Mouse (Mus musculus) heart, embryonic 11.5 days (tissue): Measurements from ENCODE around the gene Ehd4. TPM values are rescaled to one million over a fixed set of nuclear protein-coding genes. Genes with fewer than 3 reads are reported as not detected.

ENCODE experiments used
- ATAC-seq: fragments of 200-750 bp; cut with Nextera tagmentation; replicated peaks from 2 replicates; pipeline ENCODE4 v1.8.0; 2017; ENCODE audit warnings: moderate library complexity; ENCODE audit not compliant: insufficient number of reproducible peaks, low FRiP score, low TSS enrichment
- H3K27ac ChIP-seq: fragments of 300-500 bp; sonication (generic); 2 replicates; pipeline ENCODE4 v1.5.1; 2014; ENCODE audit warnings: mild to moderate bottlenecking, low read depth, low read length
- H3K27me3 ChIP-seq: fragments of 300-500 bp; sonication (generic); 2 replicates; pipeline ENCODE4 v1.6.1; 2014; ENCODE audit warnings: mild to moderate bottlenecking, low read length, mixed read lengths; ENCODE audit not compliant: control insufficient read depth, insufficient read depth
- H3K36me3 ChIP-seq: fragments of 300-500 bp; sonication (generic); 2 replicates; pipeline ENCODE4 v1.6.1; 2014; ENCODE audit warnings: mild to moderate bottlenecking, low read length, moderate library complexity, mixed read lengths; ENCODE audit not compliant: control insufficient read depth, insufficient read depth
- H3K4me1 ChIP-seq: fragments of 300-500 bp; sonication (generic); 2 replicates; pipeline ENCODE4 v1.6.1; 2014; ENCODE audit warnings: low read length; ENCODE audit not compliant: control insufficient read depth, insufficient read depth
- H3K4me2 ChIP-seq: fragments of 300-500 bp; sonication (generic); 2 replicates; pipeline ENCODE4 v1.6.1; 2014; ENCODE audit warnings: mild to moderate bottlenecking, moderate library complexity
- H3K4me3 ChIP-seq: fragments of 300-500 bp; sonication (generic); 2 replicates; pipeline ENCODE4 v1.5.1; 2014; ENCODE audit warnings: low read depth, low read length
- H3K9ac ChIP-seq: fragments of 300-500 bp; sonication (generic); 2 replicates; pipeline ENCODE4 v1.6.1; 2014; ENCODE audit warnings: mild to moderate bottlenecking, low read depth, low read length, moderate library complexity
- H3K9me3 ChIP-seq: fragments of 300-500 bp; sonication (generic); replicated peaks from 2 replicates; pipeline ENCODE4 v1.6.1; 2016; ENCODE audit warnings: low read length; ENCODE audit not compliant: control insufficient read depth
- WGBS: fragments of 180-500 bp; shearing (Covaris S2); extraction: QIAGEN DNeasy Blood & Tissue Kit; methylation state at CpG from one replicate; pipeline ENCODE4 v1.1.7; 2014; ENCODE audit not compliant: insufficient replicate concordance; 5-methylcytosine and 5-hydroxymethylcytosine counted together
- polyA plus RNA-seq: library from polyadenylated mRNA; unstranded; fragments of >200 nt; fragmentation: Nextera tagmentation; extraction: Ambion mirVana; gene quantifications from 2 replicates; pipeline ENCODE4 v1.2.1, GENCODE M21; 2014

Ehd4 gene
- polyA plus RNA-seq, 1 experiment from 2014 or later, result 113 TPM

DNA sequence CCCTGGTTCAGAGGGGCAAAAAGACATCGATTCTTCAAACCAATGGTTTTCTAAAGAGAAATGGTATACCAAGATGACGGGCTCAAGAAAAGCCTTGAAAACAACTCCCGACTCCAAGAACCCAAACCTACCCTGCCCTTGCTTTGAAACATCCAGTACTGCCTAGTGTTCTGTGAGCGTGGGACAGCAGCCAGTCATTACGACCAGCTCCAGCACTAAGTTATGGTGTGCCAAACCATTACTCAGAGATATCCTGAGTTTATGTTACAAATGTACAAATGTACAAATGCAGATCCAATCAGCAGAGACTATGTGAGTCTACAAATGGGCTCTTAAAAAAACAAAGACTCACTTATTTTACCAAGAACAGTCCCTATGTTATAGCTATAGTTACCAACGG is 40.9 kb downstream of the Ehd4 start:
- Histone ChIP-seq H3K4me1 (peaks cover 40% of the 10 kb centered on the region), H3K9ac (no peak overlapping the region), H3K36me3 (peaks cover 2% of the 10 kb centered on the region; the same call in 1 of the 2 replicates), H3K27ac (no peak overlapping the region), H3K27me3 (no peaks in the 10 kb centered on the region), H3K4me3 (no peak overlapping the region), H3K9me3 (no peaks in the 10 kb centered on the region), H3K4me2 (no peak overlapping the region)
- WGBS, result 88% methylated on average over 6 of the region's 6 CpGs
- no peak for ATAC-seq

DNA sequence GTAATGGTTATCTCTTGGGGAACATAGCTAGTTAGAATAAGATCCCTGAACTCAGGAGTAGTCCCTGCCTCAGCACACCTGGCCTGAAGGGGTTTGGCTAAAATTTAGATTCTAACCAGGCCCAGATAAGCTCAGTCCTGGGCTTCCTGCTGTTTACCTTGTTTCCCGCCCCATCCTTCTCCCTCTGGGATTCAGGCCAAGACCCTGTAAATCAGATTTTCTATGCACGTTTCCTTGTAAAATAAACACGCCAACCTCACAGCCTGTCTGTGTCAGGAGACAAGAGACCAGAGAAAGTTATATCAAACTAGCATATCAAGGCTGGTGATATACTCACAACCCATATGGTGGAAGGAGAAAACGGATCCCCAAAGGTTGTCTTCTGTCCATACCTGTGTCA is 42.8 kb downstream of the Ehd4 start:
- H3K4me2 ChIP-seq, result no peak overlapping the region
- H3K4me3 ChIP-seq, result no peak overlapping the region
- no peak overlapping the region for H3K9ac ChIP-seq
- H3K36me3 ChIP-seq, result peaks cover 2% of the 10 kb centered on the region; the same call in 1 of the 2 replicates
- WGBS, result 54% methylated on average over 4 of the region's 4 CpGs
- ATAC-seq, result no peak
- H3K9me3 ChIP-seq, result no peaks in the 10 kb centered on the region
- peaks cover 43% of the 10 kb centered on the region for H3K4me1 ChIP-seq
- no peaks in the 10 kb centered on the region for H3K27me3 ChIP-seq
- no peak overlapping the region; the same call in 1 of the 2 replicates for H3K27ac ChIP-seq

DNA sequence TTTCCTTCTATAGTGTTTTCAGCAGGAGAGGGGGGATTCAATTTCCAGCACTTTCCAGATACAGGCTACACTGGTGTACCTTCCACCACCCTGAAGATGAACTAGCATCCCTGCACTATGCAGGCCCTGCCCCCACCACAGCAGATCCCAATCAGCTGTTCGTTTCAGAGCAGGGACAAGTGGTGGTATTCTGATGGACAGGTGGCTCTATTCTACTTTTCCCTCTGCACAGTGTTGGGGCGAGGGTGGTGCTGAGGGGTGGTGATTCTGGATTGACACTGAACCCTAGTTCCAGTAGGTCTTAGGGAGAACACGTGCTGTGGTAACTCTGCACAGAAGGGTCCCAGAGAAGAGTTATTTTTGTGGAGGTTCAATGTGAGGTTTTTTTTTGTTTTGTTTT is 43.2 kb downstream of the Ehd4 start:
- Histone ChIP-seq H3K4me1 (peaks cover 47% of the 10 kb centered on the region), H3K9ac (no peak overlapping the region), H3K4me2 (no peak overlapping the region), H3K27me3 (no peaks in the 10 kb centered on the region), H3K36me3 (peaks cover 2% of the 10 kb centered on the region; the same call in 1 of the 2 replicates), H3K27ac (peak overlapping the region; percentile 22; the same call in 1 of the 2 replicates), H3K9me3 (no peaks in the 10 kb centered on the region), H3K4me3 (no peak overlapping the region)
- 47% methylated on average over 3 of the region's 3 CpGs for WGBS
- no peak for ATAC-seq

DNA sequence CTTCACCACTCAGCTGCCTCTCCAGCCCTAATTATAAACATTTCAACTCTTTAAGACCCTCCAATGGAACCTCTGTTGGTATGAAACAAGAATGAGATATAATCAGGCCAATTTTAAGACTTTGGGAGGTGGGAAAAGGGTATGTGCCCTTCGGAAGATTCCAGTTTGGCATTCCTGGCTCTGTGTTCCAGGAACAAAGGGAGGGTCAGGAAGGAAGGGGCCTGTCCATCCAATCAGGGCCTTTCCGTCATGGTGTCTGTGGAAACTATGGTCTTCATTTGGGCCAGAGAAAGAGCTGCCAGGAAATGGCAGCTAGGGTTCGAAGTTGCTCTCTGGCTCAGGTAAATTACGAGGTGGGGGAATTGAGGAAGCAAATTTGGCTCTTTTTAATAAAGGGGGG is 46.3 kb downstream of the Ehd4 start:
- Histone ChIP-seq H3K27me3 (no peaks in the 10 kb centered on the region), H3K9ac (no peak overlapping the region), H3K27ac (0 out of 2 replicates have a peak overlapping the region, but pooled peaks have one; percentile 13), H3K4me2 (no peak overlapping the region), H3K4me1 (peaks cover 40% of the 10 kb centered on the region), H3K4me3 (no peak overlapping the region), H3K36me3 (no peaks in the 10 kb centered on the region), H3K9me3 (no peaks in the 10 kb centered on the region)
- no peak for ATAC-seq
- 83% methylated on average over 4 of the region's 4 CpGs for WGBS

DNA sequence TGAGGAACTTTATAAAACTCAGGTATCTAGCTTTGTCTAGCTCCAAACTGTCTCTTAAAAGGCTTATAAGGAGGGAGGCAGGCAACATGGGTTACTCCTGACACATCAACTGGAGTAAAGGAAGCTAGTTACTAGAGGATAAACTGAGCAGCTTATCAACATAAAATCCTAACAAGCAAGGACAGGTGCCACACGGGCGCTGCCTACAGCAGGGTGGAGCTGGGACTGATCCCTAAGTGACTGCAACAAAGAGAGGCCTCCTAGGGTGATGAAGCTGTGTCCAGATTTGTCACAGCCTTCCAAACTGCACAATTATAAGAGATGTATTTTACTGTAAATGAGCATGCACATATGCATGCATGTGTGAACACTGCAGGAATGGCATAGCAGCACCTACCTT is 47.0 kb downstream of the Ehd4 start:
- 80% methylated on average over 2 of the region's 2 CpGs for WGBS
- H3K27ac ChIP-seq, result no peak overlapping the region

DNA sequence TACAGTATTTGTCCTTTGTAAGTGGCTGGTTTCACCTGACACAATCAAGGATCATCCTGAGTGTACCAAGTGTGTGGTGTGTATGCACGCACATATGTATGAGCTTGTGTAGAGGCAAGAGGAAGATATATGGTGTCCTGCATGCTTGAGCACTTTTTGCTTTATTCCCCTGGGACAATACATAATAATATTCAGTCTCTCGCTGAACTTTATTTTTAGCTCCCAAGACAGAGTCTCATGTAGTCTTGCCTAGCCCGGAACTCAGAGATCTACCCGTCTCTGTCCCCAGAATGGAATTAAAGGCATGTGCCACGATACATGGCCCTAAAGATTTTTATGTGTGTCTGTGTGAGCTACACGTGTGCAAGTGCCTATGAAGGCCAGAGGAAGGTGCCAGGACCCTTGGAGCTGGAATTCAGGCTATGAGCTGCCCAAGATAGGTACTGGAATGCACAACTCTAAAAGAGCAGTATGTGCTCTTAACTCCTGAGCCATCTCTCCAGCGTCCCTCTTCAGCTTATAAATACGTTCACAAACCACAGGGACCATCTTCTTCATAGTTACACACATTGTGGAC is 47.9 kb downstream of the Ehd4 start:
- Histone ChIP-seq H3K4me2 (no peak overlapping the region), H3K4me3 (no peak overlapping the region), H3K4me1 (peaks cover 40% of the 10 kb centered on the region), H3K27ac (peak overlapping the region; percentile 36), H3K9ac (peak overlapping the region; percentile 8; the same call in 1 of the 2 replicates), H3K36me3 (no peaks in the 10 kb centered on the region), H3K9me3 (no peaks in the 10 kb centered on the region), H3K27me3 (no peaks in the 10 kb centered on the region)
- ATAC-seq, result no peak
- 56% methylated on average over 8 of the region's 8 CpGs for WGBS

More for the DNA sequence above, 47.0 kb downstream of the Ehd4 start:
- Histone ChIP-seq H3K4me3 (no peak overlapping the region), H3K27me3 (no peaks in the 10 kb centered on the region), H3K9ac (no peak overlapping the region), H3K4me2 (no peak overlapping the region), H3K4me1 (peaks cover 46% of the 10 kb centered on the region), H3K36me3 (no peaks in the 10 kb centered on the region), H3K9me3 (no peaks in the 10 kb centered on the region)
- ATAC-seq, result no peak

DNA sequence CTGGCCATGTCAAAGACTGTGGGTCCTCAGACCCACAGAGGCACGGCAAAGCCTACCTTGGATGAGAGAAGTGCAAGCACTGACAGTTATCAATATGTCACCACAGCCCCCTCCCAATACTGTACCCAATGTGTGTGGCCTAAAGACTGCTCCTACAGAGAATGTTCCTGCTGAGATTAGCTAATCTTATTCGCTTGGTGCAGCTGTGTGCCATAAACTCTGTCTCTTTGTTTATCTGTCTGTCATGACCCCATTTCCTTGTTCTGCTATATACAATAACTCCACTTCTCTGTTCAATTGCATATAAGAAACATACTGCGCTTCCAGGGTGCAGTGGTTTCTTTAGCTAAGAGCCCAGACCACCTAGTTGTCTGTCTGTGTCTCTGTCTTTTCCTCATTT is 48.5 kb downstream of the Ehd4 start:
- H3K4me2 ChIP-seq, result no peak overlapping the region
- no peaks in the 10 kb centered on the region for H3K27me3 ChIP-seq
- no peaks in the 10 kb centered on the region for H3K9me3 ChIP-seq
- 50% methylated on average over 3 of the region's 3 CpGs for WGBS
- H3K4me3 ChIP-seq, result no peak overlapping the region
- H3K4me1 ChIP-seq, result peaks cover 35% of the 10 kb centered on the region
- H3K36me3 ChIP-seq, result no peaks in the 10 kb centered on the region
- H3K27ac ChIP-seq, result peak overlapping the region; percentile 36
- no peak overlapping the region for H3K9ac ChIP-seq
- no peak for ATAC-seq

DNA sequence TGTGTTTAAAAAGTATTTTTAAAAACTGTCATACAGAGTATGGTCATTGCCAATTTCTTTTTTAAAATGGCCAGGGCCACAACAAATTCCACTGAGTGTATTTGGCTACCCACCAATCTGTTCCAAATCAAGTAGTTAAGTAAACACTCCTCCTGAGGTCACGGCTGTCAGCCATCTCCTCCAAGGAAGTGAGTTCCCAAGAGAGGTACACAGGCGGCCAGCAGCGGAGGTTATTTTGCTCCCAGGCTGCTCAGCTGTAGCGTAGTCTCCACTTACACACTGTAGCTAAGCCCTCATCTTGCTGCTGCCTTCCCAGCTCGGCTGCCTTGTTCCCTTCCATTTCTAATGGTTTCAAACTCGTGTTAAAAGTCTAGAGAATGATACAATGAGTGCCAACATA is 51.5 kb downstream of the Ehd4 start:
- no peaks in the 10 kb centered on the region for H3K9me3 ChIP-seq
- H3K4me1 ChIP-seq, result peaks cover 45% of the 10 kb centered on the region
- no peak overlapping the region for H3K4me2 ChIP-seq
- peak overlapping the region; percentile 58 for H3K27ac ChIP-seq
- H3K36me3 ChIP-seq, result 0 out of 2 replicates have a peak, but pooled peaks cover 5% of the 10 kb centered on the region
- 30% methylated on average over 6 of the region's 6 CpGs for WGBS
- H3K27me3 ChIP-seq, result no peaks in the 10 kb centered on the region
- ATAC-seq, result no peak
- H3K9ac ChIP-seq, result no peak overlapping the region; the same call in 1 of the 2 replicates
- H3K4me3 ChIP-seq, result no peak overlapping the region

DNA sequence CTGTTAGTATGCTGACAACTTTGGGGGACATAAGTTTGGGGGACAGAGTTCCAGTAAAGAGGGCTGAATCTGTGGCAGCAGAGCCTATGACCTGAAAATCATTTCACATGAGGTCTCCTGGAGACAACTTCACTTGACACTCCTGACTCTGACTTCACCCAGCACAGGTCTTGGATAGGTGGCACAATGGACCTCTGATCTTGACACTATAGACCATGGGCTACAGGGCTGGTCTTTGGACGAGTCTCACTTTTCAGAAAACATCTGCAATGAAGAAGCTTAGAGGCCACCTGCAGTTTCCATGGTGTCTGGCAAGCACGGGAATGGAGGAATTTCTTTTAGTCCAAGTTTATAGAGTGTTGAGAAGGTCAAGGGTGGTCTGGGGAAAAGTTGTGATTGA is 52.0 kb downstream of the Ehd4 start:
- Histone ChIP-seq H3K27ac (no peak overlapping the region), H3K4me3 (no peak overlapping the region), H3K36me3 (0 out of 2 replicates have a peak, but pooled peaks cover 5% of the 10 kb centered on the region), H3K9ac (no peak overlapping the region), H3K4me1 (peaks cover 44% of the 10 kb centered on the region), H3K27me3 (no peaks in the 10 kb centered on the region), H3K4me2 (no peak overlapping the region), H3K9me3 (no peaks in the 10 kb centered on the region)
- WGBS, result 40% methylated on average over 2 of the region's 2 CpGs
- no peak for ATAC-seq
